Mouse (Mus musculus) hindbrain, embryonic 13.5 days (tissue): ENCODE results near the gene Fam228a. TPM values are rescaled to one million over a fixed set of nuclear protein-coding genes. Genes with fewer than 3 reads are reported as not detected.

Experiments used
- ATAC-seq: fragments of 200-750 bp; cut with Nextera tagmentation; 2 replicates; pipeline ENCODE4 v1.8.0; 2017; ENCODE audit warnings: moderate TSS enrichment; ENCODE audit not compliant: low FRiP score
- H3K27ac ChIP-seq: fragments of 300-500 bp; sonication (generic); 2 replicates; pipeline ENCODE4 v1.5.1; 2015; ENCODE audit warnings: inconsistent platforms, mild to moderate bottlenecking, moderate library complexity
- H3K27me3 ChIP-seq: fragments of 300-500 bp; sonication (generic); 2 replicates; pipeline ENCODE4 v1.6.1; 2015; ENCODE audit warnings: mild to moderate bottlenecking, inconsistent platforms
- H3K36me3 ChIP-seq: fragments of 300-500 bp; sonication (generic); 2 replicates; pipeline ENCODE4 v1.6.1; 2015; ENCODE audit warnings: mild to moderate bottlenecking, inconsistent platforms
- H3K4me1 ChIP-seq: fragments of 300-500 bp; sonication (generic); replicated peaks from 2 replicates; pipeline ENCODE4 v1.6.1; 2015; ENCODE audit warnings: inconsistent platforms
- H3K4me2 ChIP-seq: fragments of 300-500 bp; sonication (generic); 2 replicates; pipeline ENCODE4 v1.6.1; 2015; ENCODE audit warnings: inconsistent platforms, mild to moderate bottlenecking, moderate library complexity
- H3K4me3 ChIP-seq: fragments of 300-500 bp; sonication (generic); 2 replicates; pipeline ENCODE4 v1.5.1; 2015; ENCODE audit warnings: mild to moderate bottlenecking, inconsistent platforms
- H3K9ac ChIP-seq: fragments of 300-500 bp; sonication (generic); 2 replicates; pipeline ENCODE4 v1.6.1; 2015; ENCODE audit warnings: mild to moderate bottlenecking, inconsistent platforms
- H3K9me3 ChIP-seq: fragments of 300-500 bp; sonication (generic); 2 replicates; pipeline ENCODE4 v1.6.1; 2016; ENCODE audit warnings: inconsistent platforms
- WGBS: fragments of 180-500 bp; shearing (Covaris S2); methylation state at CpG from one replicate; pipeline ENCODE4 v1.1.7; 2015; 5-methylcytosine and 5-hydroxymethylcytosine counted together
- polyA plus RNA-seq: library from polyadenylated mRNA; unstranded; fragments of >200 nt; fragmentation: Nextera tagmentation; extraction: Ambion mirVana; gene quantifications from 2 replicates; pipeline ENCODE4 v1.2.1, GENCODE M21; 2015

The Fam228a gene
- polyA plus RNA-seq, 1 experiment from 2014 or later, result 0.75 TPM

DNA sequence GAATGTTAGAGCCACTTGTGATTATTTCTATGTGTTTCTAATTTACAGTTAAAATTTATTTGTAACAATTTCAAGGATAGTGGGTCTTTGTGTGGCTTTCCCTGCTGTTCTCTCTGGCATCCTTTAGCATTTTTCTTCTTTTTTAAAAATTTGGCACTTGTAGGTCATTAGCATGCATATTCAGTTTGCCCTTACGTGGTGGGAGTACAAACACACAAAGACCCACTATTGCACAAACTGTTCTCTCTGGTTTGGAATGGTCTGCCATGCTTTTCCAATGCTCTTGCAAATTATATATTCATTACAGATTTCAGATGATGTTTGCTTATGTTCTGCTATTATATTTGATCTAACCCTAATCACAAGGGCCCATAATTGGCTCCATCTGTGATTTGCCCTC lies 61.9 kb downstream of the Fam228a start:
- H3K4me3 ChIP-seq, result no peak overlapping the region
- H3K36me3 ChIP-seq, result peaks cover 34% of the 10 kb centered on the region
- no peaks in the 10 kb centered on the region for H3K27me3 ChIP-seq
- no peak overlapping the region for H3K4me2 ChIP-seq
- no peaks in the 10 kb centered on the region for H3K4me1 ChIP-seq
- no peak overlapping the region for H3K27ac ChIP-seq
- no peak overlapping the region for H3K9ac ChIP-seq
- H3K9me3 ChIP-seq, result no peaks in the 10 kb centered on the region
- WGBS, result 76% methylated on average over 1 of the region's 1 CpGs
- no peak for ATAC-seq

DNA sequence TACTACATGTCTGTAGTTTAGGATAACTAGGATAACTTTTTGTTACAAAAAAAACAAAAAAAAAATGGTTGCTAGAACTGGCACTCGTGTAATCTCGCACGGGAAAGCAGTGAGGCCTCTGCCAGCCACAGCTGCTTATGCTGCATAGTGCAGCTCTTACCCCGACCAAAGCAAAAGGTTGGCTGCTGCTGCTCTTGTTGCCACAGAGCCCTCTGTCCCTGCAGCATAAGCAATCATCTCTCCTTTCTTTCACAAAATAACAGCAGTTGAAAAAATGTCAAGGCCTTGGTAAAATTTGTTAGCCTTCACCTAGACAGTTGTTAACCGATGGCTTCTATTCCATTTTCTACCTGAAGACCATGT lies 72.6 kb downstream of the Fam228a start:
- H3K4me2 ChIP-seq, result no peak overlapping the region
- WGBS, result 88% methylated on average over 5 of the region's 5 CpGs
- ATAC-seq, result no peak
- H3K4me1 ChIP-seq, result no peaks in the 10 kb centered on the region
- no peak overlapping the region for H3K27ac ChIP-seq
- no peak overlapping the region for H3K4me3 ChIP-seq
- H3K9me3 ChIP-seq, result no peaks in the 10 kb centered on the region
- H3K9ac ChIP-seq, result no peak overlapping the region
- H3K27me3 ChIP-seq, result no peaks in the 10 kb centered on the region
- peaks cover 45% of the 10 kb centered on the region for H3K36me3 ChIP-seq

DNA sequence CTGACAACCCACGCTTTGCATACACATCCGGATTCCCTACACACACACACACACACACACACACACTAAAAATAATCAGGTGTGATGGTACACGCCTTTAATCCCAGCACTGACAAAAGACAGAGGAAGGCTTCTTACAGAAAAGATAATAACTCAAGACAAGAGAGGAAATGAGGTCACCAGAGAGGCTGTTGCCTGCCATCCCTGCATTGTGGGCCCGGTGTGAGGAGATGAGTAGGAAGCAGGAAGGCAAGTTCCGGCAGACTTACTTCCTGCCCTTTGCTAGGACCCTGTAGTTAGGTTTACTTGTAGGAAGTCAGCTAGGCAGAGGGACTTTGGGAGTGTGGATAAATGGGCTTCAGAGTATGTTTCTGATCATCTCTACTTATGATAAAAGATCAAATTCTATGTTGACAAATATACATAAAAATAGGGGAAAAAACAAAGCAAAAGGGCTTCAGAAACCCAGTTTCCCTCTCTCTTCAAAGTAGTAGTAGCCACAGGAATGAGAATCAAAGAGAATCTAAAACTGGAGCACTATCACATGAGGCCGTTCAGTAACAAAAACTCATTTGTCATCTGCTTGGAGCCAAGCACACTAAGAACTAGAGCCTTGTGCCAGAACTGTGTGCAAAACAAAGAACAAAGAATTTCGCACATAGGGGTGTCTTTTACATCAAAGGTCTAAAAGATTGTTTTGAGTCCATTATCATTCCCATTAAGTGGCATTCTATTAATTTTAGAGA lies 73.1 kb downstream of the Fam228a start:
- H3K9ac ChIP-seq, result no peak overlapping the region
- no peak for ATAC-seq
- H3K9me3 ChIP-seq, result no peaks in the 10 kb centered on the region
- no peak overlapping the region for H3K27ac ChIP-seq
- H3K27me3 ChIP-seq, result no peaks in the 10 kb centered on the region
- H3K4me1 ChIP-seq, result no peaks in the 10 kb centered on the region
- H3K4me2 ChIP-seq, result no peak overlapping the region
- peaks cover 42% of the 10 kb centered on the region for H3K36me3 ChIP-seq
- WGBS, result 84% methylated on average over 7 of the region's 7 CpGs
- H3K4me3 ChIP-seq, result no peak overlapping the region

Other genes with a start within 250 kb of the Fam228a start
- gene Itsn2, start 145.8 kb downstream of the Fam228a start, polyA plus RNA-seq, result 16.2 and 16.6 TPM in 2 replicates
- gene Gm3625, start 145.5 kb downstream of the Fam228a start, polyA plus RNA-seq, result not detected in 2 replicates
- 12.0 and 12.1 TPM in 2 replicates for gene Pfn4, start 30.6 kb upstream of the Fam228a start, polyA plus RNA-seq
- gene Fam228b, start 30.8 kb upstream of the Fam228a start, polyA plus RNA-seq, result 3.4 and 5.2 TPM in 2 replicates
- 273 and 274 TPM in 2 replicates for gene Sf3b6, start 79.1 kb upstream of the Fam228a start, polyA plus RNA-seq
- 38.3 and 38.8 TPM in 2 replicates for gene Fkbp1b, start 103.2 kb upstream of the Fam228a start, polyA plus RNA-seq
- 15.5 and 16.8 TPM in 2 replicates for gene Wdcp, start 104.9 kb upstream of the Fam228a start, polyA plus RNA-seq
- gene Mfsd2b, start 135.9 kb upstream of the Fam228a start, polyA plus RNA-seq, result 2.6 and 2.8 TPM in 2 replicates
- gene Ubxn2a, start 169.3 kb upstream of the Fam228a start, polyA plus RNA-seq, result 41.4 and 42.7 TPM in 2 replicates
- gene Atad2b, start 178.9 kb upstream of the Fam228a start, polyA plus RNA-seq, result 13.9 and 14.8 TPM in 2 replicates